Mouse (Mus musculus) frontal cortex, postnatal 14 days (tissue): ENCODE data around the gene 5530401A14Rik.

ENCODE experiments used
- DNase-seq, 2 experiments: peaks; one replicate each; pipeline ENCODE4 v3.0.0; 2022; ENCODE audit warnings: low spot score in 2 of 2

5530401A14Rik gene

GRCm38 (mm10) chr11:81860250-81860972 lies at the start of gene 5530401A14Rik:
Gene 5530401A14Rik (plus strand): TSS chr11:81860673.
- peak in 1 of 2 experiments; percentile 35 for DNase-seq

- DNase-seq = no peak
Observed at GRCm38 (mm10) chr11:81814816-81815215, 45.7 kb upstream of the 5530401A14Rik start.

- no peak for DNase-seq
Observed at GRCm38 (mm10) chr11:81816531-81816930, 43.9 kb upstream of the 5530401A14Rik start.

GRCm38 (mm10) chr11:81832381-81832780 lies 28.1 kb upstream of the 5530401A14Rik start:
- no peak for DNase-seq

GRCm38 (mm10) chr11:81838426-81838825 lies 22.0 kb upstream of the 5530401A14Rik start:
- no peak for DNase-seq

- DNase-seq = no peak
Observed at GRCm38 (mm10) chr11:81841001-81841400, 19.5 kb upstream of the 5530401A14Rik start.

GRCm38 (mm10) chr11:81845010-81845685 lies 15.3 kb upstream of the 5530401A14Rik start:
- no peak for DNase-seq

GRCm38 (mm10) chr11:81845686-81846036 lies 14.8 kb upstream of the 5530401A14Rik start:
- DNase-seq = no peak

- no peak for DNase-seq
Observed at GRCm38 (mm10) chr11:81847773-81848490, 12.5 kb upstream of the 5530401A14Rik start.

- DNase-seq = peak in 1 of 2 experiments; percentile 15
Observed at GRCm38 (mm10) chr11:81865661-81866382, 5.3 kb downstream of the 5530401A14Rik start.

GRCm38 (mm10) chr11:81871506-81872213 lies 11.2 kb downstream of the 5530401A14Rik start:
- no peak for DNase-seq

- DNase-seq = no peak
Observed at GRCm38 (mm10) chr11:81896511-81896910, 36.0 kb downstream of the 5530401A14Rik start.

GRCm38 (mm10) chr11:81897547-81898354 lies 37.3 kb downstream of the 5530401A14Rik start:
- DNase-seq = peak; percentile 31 to 41

GRCm38 (mm10) chr11:81902318-81902717 lies 41.8 kb downstream of the 5530401A14Rik start:
- DNase-seq = no peak

- no peak for DNase-seq
Observed at GRCm38 (mm10) chr11:81908760-81909159, 48.3 kb downstream of the 5530401A14Rik start.

GRCm38 (mm10) chr11:81909397-81909894 lies 49.0 kb downstream of the 5530401A14Rik start:
- DNase-seq = no peak

GRCm38 (mm10) chr11:81913071-81913470 lies 52.6 kb downstream of the 5530401A14Rik start:
- no peak for DNase-seq

- no peak for DNase-seq
Observed at GRCm38 (mm10) chr11:81915501-81915900, 55.0 kb downstream of the 5530401A14Rik start.

- DNase-seq = no peak
Observed at GRCm38 (mm10) chr11:81923096-81923495, 62.6 kb downstream of the 5530401A14Rik start.

GRCm38 (mm10) chr11:81923626-81924025 lies 63.2 kb downstream of the 5530401A14Rik start:
- DNase-seq = no peak
